Mouse (Mus musculus): ENCODE measurements around the gene Cavin1. TPM values are rescaled to one million over a fixed set of nuclear protein-coding genes. Genes with fewer than 3 reads are reported as not detected.

Cavin1 gene
- polyA plus RNA-seq, 1 experiment = 284 TPM

GRCm38 (mm10) chr11:100959826-100960225 is 10.9 kb downstream of the Cavin1 start:
- Histone ChIP-seq H3K36me3 (ENCODE audit: control insufficient read depth, insufficient read depth) (peaks cover 30% of the 10 kb centered on the region), H3K27me3 (ENCODE audit: control insufficient read depth, insufficient read depth, insufficient read length) (no peaks in the 10 kb centered on the region), H3ac (ENCODE audit: control insufficient read depth, insufficient read length) (no peak overlapping the region), H3K4me2 (ENCODE audit: low read depth) (peak overlapping the region; percentile 3), H3K4me3 (no peak overlapping the region), H3K79me2 (ENCODE audit: control insufficient read depth, insufficient read depth) (peaks cover 69% of the 10 kb centered on the region)
- no peak for TF ChIP-seq MYOG (IDR thresholded peaks at IDR 0.05; ENCODE audit: control insufficient read depth in 1 of 3, insufficient read depth in 1 of 3, insufficient read length in 2 of 3, low read depth in 2 of 3)
- TF ChIP-seq MYOD1 (IDR thresholded peaks at IDR 0.05; ENCODE audit: control insufficient read depth in 1 of 3, insufficient read length in 2 of 3, low read depth in 2 of 3) = no peak
- no peak for TF ChIP-seq CEBPB (IDR thresholded peaks at IDR 0.05; ENCODE audit: insufficient read depth, poor library complexity, severe bottlenecking)
- TF ChIP-seq USF1 (IDR thresholded peaks at IDR 0.05; ENCODE audit: low read depth) = no peak
- TF ChIP-seq E2F4 (IDR thresholded peaks at IDR 0.05; ENCODE audit: insufficient read depth) = no peak
- TF ChIP-seq REST (IDR thresholded peaks at IDR 0.05; ENCODE audit: insufficient read depth, insufficient read length) = no peak
- TF ChIP-seq MAX (IDR thresholded peaks at IDR 0.05; ENCODE audit: low read depth) = no peak
- no peak for TF ChIP-seq POLR2A (IDR thresholded peaks at IDR 0.05; ENCODE audit: insufficient read length, low read depth)
- TF ChIP-seq SRF (IDR thresholded peaks at IDR 0.05; ENCODE audit: control insufficient read depth, insufficient read length, low read depth) = no peak

GRCm38 (mm10) chr11:100959464-100959810 is 11.2 kb downstream of the Cavin1 start:
- no peak overlapping the region for H3K4me3 ChIP-seq

GRCm38 (mm10) chr11:100958613-100959463 is 11.8 kb downstream of the Cavin1 start:
- peaks cover 59% of the 10 kb centered on the region for H3K79me2 ChIP-seq (ENCODE audit: control insufficient read depth, insufficient read depth)
- no peak overlapping the region for H3K4me2 ChIP-seq (ENCODE audit: low read depth)
- H3K27me3 ChIP-seq (ENCODE audit: control insufficient read depth, insufficient read depth, insufficient read length) = no peaks in the 10 kb centered on the region
- TF ChIP-seq POLR2A (IDR thresholded peaks at IDR 0.05; ENCODE audit: insufficient read length, low read depth) (peak; percentile 6), POLR2AphosphoS2 (IDR thresholded peaks at IDR 0.05; ENCODE audit: insufficient read length, low read depth) (peak; percentile 28), TCF3 (IDR thresholded peaks at IDR 0.05; ENCODE audit: insufficient read length, low read depth) (no peak)
- H3ac ChIP-seq (ENCODE audit: control insufficient read depth, insufficient read length) = no peak overlapping the region
- H3K4me3 ChIP-seq = no peak overlapping the region
- peaks cover 37% of the 10 kb centered on the region for H3K36me3 ChIP-seq (ENCODE audit: control insufficient read depth, insufficient read depth)

More at GRCm38 (mm10) chr11:100959464-100959810, 11.2 kb downstream of the Cavin1 start:
- Histone ChIP-seq H3K4me2 (ENCODE audit: low read depth) (no peak overlapping the region), H3K36me3 (ENCODE audit: control insufficient read depth, insufficient read depth) (peaks cover 33% of the 10 kb centered on the region), H3K27me3 (ENCODE audit: control insufficient read depth, insufficient read depth, insufficient read length) (no peaks in the 10 kb centered on the region), H3K79me2 (ENCODE audit: control insufficient read depth, insufficient read depth) (peaks cover 65% of the 10 kb centered on the region), H3ac (ENCODE audit: control insufficient read depth, insufficient read length) (no peak overlapping the region)
- TF ChIP-seq TCF3 (IDR thresholded peaks at IDR 0.05; ENCODE audit: insufficient read length, low read depth) (no peak), POLR2A (IDR thresholded peaks at IDR 0.05; ENCODE audit: insufficient read length, low read depth) (no peak), SRF (IDR thresholded peaks at IDR 0.05; ENCODE audit: control insufficient read depth, insufficient read length, low read depth) (no peak), MYOD1 (IDR thresholded peaks at IDR 0.05; ENCODE audit: control insufficient read depth in 1 of 3, insufficient read length in 2 of 3, low read depth in 2 of 3) (no peak), TCF12 (IDR thresholded peaks at IDR 0.05; ENCODE audit: insufficient read depth, poor library complexity, severe bottlenecking) (no peak), POLR2AphosphoS2 (IDR thresholded peaks at IDR 0.05; ENCODE audit: insufficient read length, low read depth) (no peak), E2F4 (IDR thresholded peaks at IDR 0.05; ENCODE audit: insufficient read depth) (no peak), CEBPB (IDR thresholded peaks at IDR 0.05; ENCODE audit: insufficient read depth, poor library complexity, severe bottlenecking) (no peak), USF1 (IDR thresholded peaks at IDR 0.05; ENCODE audit: low read depth) (no peak), REST (IDR thresholded peaks at IDR 0.05; ENCODE audit: insufficient read depth, insufficient read length) (no peak), MAX (IDR thresholded peaks at IDR 0.05; ENCODE audit: low read depth) (no peak), MYOG (IDR thresholded peaks at IDR 0.05; ENCODE audit: control insufficient read depth in 1 of 3, insufficient read depth in 1 of 3, insufficient read length in 2 of 3, low read depth in 2 of 3) (no peak)

GRCm38 (mm10) chr11:100957915-100958469 is 12.7 kb downstream of the Cavin1 start:
- no peak for TF ChIP-seq E2F4 (IDR thresholded peaks at IDR 0.05; ENCODE audit: insufficient read depth)
- TF ChIP-seq SRF (IDR thresholded peaks at IDR 0.05; ENCODE audit: control insufficient read depth, insufficient read length, low read depth) = no peak
- no peak for TF ChIP-seq REST (IDR thresholded peaks at IDR 0.05; ENCODE audit: insufficient read depth, insufficient read length)
- no peak for TF ChIP-seq POLR2A (IDR thresholded peaks at IDR 0.05; ENCODE audit: insufficient read length, low read depth)
- no peak for TF ChIP-seq MAX (IDR thresholded peaks at IDR 0.05; ENCODE audit: low read depth)
- TF ChIP-seq POLR2AphosphoS2 (IDR thresholded peaks at IDR 0.05; ENCODE audit: insufficient read length, low read depth) = no peak
- TF ChIP-seq MYOD1 (IDR thresholded peaks at IDR 0.05; ENCODE audit: control insufficient read depth in 1 of 3, insufficient read length in 2 of 3, low read depth in 2 of 3) = no peak
- no peak for TF ChIP-seq TCF3 (IDR thresholded peaks at IDR 0.05; ENCODE audit: insufficient read length, low read depth)
- TF ChIP-seq USF1 (IDR thresholded peaks at IDR 0.05; ENCODE audit: low read depth) = no peak
- no peak for TF ChIP-seq CEBPB (IDR thresholded peaks at IDR 0.05; ENCODE audit: insufficient read depth, poor library complexity, severe bottlenecking)
- TF ChIP-seq MYOG (IDR thresholded peaks at IDR 0.05; ENCODE audit: control insufficient read depth in 1 of 3, insufficient read depth in 1 of 3, insufficient read length in 2 of 3, low read depth in 2 of 3) = no peak
- no peak for TF ChIP-seq TCF12 (IDR thresholded peaks at IDR 0.05; ENCODE audit: insufficient read depth, poor library complexity, severe bottlenecking)
- Histone ChIP-seq H3ac (ENCODE audit: control insufficient read depth, insufficient read length) (no peak overlapping the region), H3K79me2 (ENCODE audit: control insufficient read depth, insufficient read depth) (peaks cover 51% of the 10 kb centered on the region), H3K36me3 (ENCODE audit: control insufficient read depth, insufficient read depth) (peaks cover 45% of the 10 kb centered on the region), H3K4me2 (ENCODE audit: low read depth) (no peak overlapping the region), H3K27me3 (ENCODE audit: control insufficient read depth, insufficient read depth, insufficient read length) (no peaks in the 10 kb centered on the region), H3K4me3 (no peak overlapping the region)

Data from myocyte (in vitro differentiated cells).